Mouse (Mus musculus) hematopoietic stem cell, adult 5-6 weeks (primary cell): ENCODE results near the gene Fbxo42. TPM values are rescaled to one million over a fixed set of nuclear protein-coding genes. Genes with fewer than 3 reads are reported as not detected.
A peak's percentile ranks its signal among the peaks of the same experiment; 100 is the strongest.

ENCODE experiments used
- ATAC-seq, 2 experiments: fragments of 125-278 bp in 1 of 2; replicated peaks in 1 of 2; 2 replicates each; pipeline ENCODE4 v1.8.0; 2016 to 2017; ENCODE audit warnings: inconsistent platforms in 2 of 2, mild to moderate bottlenecking in 2 of 2, moderate number of reproducible peaks in 2 of 2, low read depth in 1 of 2, moderate TSS enrichment in 1 of 2; ENCODE audit not compliant: low FRiP score in 2 of 2, poor library complexity in 2 of 2, severe bottlenecking in 2 of 2, insufficient read depth in 1 of 2, low TSS enrichment in 1 of 2
- total RNA-seq: library from RNA; stranded (forward); fragments of 172-1452, 232-1000 nt; gene quantifications from 2 replicates; pipeline ENCODE4 v1.2.3, GENCODE M21; 2017

Gene Fbxo42
- 10.0 and 11.3 TPM in 2 replicates for total RNA-seq

DNA sequence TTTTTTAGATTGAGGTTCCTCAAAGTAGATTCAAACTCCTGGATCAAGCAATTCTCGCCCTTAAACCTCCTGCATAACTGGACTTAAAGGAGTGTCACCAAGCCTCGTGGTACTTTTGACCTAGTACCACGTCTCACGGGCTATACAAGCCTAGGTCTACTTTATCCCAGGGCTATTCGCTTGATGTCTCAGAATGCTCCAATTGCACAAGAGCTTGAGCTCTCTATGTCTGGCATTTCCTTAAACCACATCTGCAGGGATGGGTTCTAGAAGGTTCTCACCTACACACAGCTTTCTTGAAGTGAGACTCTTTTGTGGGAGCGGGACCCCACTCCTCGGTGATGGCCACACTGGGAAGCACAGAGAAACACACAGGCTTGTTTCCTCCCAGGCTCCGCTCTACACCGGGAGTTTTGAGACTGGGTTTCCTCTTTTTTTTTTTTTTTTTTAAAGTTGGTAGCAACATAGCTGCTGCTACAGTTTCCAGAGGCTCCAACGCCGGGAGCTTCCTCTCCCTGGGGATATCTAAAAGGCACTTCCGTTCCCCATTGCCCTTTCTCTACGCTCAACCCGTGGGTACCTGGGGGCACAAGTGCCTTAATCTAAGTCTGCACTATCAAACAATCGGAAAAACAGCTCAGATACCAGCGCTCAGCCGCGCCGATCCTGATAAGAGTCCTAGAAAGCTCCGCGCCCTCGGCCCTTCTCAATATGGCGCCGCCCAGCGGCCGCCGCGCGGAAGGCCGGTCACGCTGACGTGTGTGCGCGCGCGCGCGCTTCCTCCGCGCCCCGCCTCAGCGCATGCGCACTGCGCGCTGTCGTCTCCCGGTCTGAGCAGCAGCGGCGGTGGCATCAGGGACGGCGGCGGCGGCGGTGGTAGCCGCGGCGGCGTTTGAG, at the start of gene Fbxo42:
Gene Fbxo42 (plus strand): TSS at position 802 of the 897 bp plus-strand sequence.
- peak; percentile 60 to 83 for ATAC-seq

DNA sequence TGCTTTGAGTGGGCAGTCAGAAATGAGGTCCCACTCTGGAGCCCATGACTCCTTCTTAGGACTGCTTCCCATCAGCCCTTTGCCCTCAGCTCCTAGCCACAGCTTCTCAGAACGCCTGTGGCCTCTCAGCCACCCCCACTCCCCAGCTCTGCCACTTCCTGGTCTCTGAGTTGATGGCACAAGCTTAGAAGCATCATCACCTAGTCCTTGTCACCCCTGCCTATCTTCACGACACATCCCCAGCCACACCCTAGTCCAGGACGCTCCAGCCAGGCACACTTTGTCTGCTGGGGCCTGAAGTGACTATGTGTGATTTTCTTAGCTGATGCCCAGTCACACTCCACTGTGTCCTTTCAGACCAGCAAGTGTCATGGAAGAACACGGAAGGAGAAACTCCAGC, 48.8 kb upstream of the Fbxo42 start:
- no peak for ATAC-seq

DNA sequence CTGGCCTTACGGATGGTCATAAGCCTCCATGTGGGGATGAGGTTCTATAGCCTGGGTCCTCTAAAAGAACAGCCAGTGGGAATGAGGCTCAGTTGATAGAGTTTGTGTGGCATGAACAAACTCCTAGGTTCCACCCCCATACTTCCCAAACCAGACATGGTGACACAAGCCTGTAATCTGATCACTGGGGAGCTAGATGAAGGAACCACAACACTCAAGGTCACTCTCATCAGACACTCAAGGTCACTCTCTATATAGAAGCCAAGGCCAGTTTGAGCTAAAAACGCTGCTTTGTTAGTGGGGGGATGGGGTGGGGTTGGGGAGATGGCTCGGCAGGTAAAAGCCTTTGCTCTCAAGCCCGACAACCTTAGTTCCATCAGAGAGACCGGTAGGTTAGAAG, 47.8 kb upstream of the Fbxo42 start:
- ATAC-seq = no peak

DNA sequence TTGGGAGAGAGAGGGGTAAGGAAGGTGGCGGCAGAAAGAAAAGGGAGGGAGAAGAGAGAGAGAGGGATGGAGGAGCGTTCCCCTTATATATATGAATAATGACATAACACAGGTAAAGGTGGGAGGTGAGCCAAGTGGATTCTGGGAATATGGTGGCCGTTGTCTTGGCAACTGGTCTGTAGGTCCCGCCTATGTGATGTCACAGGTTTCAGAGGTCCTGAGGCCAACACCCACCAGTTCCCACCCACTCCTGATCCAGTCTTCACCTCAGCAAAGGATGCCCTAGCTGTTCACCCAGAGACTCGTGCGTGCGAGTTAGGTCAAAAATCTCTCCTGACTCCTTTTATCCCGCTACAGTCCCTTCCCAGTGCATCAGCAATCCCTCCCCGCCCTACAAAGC, 46.4 kb upstream of the Fbxo42 start:
- ATAC-seq = no peak

DNA sequence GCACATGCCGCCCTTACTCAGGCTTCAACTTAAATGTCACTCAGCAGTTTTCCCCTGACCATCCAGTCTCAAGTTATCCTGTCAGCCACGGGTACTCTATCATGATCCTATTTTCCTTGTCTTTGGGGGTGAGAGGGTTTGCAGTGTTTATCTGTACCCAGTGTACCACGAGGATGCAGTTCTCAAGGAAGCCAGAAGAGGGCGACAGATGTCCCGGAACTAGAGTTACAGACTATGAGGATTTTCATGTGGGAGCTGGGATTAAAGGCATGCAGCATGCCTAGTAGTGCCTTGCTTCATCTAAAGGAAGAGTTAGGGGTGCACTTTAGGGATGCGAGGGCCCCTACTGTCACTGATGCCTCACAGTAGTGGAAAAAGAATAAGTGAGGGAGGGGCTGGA, 45.9 kb upstream of the Fbxo42 start:
- no peak; a peak in 1 of 4 replicates for ATAC-seq

DNA sequence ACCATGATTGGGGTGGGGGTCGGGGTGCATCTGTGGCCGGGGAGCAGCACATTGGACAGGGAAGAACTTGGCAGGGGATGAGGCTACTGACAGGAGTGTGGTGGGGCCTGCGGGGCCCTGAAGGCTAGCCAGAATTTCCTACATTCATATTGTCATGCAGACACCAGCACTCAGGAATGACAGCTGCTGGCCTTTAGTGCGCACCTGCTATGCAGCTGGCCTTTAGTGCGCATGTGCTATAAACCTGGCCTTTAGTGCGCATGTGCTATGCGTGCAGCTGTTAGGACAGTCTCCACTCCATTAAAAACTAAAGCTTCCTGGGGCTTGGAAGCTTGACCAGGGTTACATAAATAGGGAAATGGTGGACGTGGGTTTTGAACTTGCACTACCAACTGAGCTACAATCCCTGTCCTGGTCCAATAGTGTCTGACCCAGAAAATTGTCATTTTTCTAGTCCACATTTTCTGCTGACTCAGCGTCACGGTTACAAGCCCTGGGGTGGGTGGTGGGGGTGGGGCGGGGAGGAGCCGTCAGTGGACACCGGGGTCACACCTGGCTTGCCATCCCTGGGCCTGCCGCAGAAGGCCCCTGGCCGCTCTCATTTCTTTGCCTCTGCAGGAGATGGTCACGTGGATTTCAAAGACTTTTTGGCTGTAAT, 41.1 kb upstream of the Fbxo42 start:
- ATAC-seq = no peak

DNA sequence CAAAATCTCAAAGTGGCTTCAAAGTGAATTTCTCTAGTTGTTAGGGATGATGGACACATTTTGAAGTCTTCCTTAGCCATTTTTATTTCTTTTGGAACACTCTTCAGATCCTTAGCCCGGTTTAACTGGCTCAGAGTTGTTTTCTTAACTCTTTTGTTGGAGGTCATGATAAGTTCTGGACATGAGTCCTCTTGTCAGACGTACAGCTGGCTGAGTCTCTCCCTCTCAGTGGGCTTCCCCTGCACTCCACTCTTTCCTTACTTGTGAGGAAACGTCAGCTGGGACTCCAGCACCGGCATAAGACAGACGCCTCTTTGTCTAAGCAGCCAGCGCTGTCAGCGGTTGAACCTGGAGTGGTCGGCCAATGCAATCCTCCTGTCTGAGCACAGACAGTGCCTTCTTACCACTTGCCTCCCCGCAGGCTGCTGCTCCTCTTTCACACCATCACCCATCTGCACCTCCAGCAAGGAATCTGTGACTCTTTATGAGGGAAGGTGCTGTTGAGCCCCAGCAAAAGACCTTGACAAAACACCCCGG, 39.4 kb upstream of the Fbxo42 start:
- ATAC-seq = no peak

DNA sequence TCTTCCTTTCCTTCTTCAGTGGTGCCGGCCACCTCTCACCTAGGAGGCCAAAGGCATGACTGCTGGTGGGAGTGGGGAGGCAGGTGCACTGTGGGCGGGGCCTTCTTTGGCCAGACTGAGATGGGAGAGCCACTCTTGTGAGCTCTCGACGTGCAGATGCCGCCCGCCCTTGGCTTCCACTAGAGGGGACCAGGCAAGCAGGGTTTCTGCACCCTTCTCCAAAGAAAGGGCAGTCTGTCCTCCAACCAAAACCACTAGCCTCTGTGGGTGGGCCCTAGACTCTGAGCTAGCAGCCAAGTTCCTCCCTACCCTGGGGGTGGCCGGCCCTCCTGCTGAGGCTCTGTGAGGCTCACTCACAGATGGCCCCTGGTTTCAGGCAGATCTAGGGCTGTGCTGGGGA, 33.9 kb upstream of the Fbxo42 start:
- ATAC-seq = no peak

DNA sequence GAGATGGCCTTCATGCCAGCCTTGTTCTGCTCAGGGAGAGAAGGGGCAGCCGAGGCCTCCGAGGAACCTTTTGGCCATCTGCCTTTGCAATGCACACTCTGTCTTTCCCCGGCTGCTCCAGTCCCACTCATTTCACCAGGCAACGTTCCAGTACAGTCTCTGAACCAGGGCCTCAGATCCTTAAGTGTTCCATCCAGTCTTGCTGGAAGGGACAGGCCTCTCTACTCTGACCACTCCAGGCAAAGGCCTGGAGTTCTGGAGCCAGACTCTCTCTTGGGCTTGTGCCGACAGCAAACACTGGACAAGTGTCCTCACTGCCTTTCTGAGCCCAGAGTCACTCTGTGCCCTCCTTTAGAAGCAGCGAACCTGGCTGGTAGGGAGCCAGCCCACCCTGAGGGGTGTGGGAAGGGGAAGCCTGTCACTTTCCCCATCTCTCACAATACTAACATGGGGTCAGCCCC, 33.2 kb upstream of the Fbxo42 start:
- ATAC-seq = no peak

DNA sequence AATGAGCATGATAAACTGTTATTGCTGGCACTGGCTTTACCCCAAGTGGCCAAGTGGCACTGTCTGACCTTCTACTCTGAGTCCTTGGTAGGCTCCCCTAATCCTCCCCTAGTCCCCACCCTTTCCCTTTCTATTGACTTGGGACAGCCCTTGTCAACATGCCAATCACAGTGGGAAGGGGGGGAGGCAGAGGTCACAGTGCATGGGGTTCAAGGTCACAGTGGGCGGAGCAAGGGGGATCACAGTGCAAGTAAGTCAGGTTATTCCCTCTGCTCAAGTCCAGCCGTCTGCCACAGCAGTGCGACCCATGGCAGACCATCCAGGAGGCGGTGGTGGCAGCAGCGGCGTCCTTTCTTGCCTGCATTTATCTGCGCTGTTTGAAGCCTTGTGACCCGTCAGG, 32.3 kb upstream of the Fbxo42 start:
- no peak for ATAC-seq

DNA sequence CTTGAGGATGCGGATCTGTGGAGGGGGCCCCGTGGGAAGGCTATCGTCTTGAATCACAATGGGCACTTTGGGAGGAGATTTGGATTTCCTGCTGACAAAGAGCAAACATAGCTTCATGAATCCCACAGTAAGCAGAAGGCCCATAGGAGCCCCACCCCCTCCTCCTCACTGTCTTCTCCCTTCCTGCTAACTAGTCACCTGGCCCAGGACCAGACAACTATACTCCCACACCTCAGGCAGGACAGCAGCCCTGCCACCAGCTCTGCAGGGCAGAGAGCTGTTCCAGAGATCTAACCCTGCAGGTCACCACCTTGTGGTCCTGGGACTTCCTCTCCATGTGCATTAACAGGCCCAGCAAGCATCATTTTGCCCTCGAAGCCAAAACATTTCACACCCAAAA, 29.0 kb upstream of the Fbxo42 start:
- no peak for ATAC-seq

DNA sequence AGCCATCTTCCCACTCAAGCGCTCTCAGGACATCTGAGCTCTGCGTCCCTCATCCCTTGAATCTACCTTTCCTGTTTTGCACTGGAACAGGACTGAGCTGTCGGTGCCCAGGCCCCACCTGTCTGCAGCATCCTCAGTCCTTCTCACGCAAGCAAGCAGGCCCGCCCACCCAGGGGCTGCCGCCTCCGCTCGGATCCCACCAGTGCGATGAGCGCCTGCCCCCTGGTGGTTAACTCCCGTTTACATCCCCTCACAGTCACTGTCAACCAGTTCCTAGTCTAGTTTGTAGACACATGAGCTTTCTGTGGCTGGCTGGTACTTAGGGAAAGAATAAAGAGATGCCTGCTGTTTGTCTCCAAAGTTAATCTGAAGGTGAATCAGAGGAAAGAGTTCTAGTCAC, 27.0 kb upstream of the Fbxo42 start:
- ATAC-seq = 0 out of 4 replicates have a peak, but pooled peaks have one; percentile 12 to 39

DNA sequence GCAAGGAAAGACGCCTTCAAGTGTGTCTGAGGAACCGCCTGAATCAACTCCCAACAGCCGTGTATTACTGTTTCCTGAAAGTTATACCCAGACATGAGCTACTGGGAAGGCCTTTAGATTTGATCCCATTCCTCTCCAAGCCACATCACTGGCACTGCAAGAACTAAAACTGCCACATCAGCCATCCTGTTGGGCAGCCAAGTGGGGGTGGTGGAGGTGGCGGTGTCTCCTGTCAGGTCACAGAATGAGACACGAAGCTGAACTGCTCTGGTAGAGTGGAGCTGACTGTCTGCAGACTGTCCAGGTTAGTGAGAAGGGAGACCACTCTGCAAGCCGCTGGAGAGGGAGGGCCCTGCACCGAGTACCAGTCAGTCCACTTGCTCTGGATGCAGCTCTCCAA, 25.1 kb upstream of the Fbxo42 start:
- no peak for ATAC-seq

DNA sequence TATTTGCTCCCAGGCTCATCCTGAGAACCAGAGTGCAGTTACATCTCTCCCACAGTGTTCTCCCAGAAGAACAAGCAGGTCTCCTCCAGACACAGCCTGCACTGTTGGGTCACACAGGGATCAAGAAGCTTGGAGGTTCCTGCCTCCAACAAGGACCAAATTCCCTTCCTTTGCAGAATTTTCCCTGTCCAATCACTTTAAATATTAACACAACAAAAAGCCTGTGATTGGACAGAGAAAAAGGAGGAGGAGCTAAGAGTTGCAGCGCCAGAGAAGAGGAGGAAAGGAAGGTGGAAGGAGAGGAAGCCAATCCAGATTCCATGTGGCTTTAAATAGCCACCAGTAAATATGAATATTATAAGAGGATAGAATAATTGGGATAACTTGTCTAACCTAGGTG, 24.6 kb upstream of the Fbxo42 start:
- no peak for ATAC-seq

DNA sequence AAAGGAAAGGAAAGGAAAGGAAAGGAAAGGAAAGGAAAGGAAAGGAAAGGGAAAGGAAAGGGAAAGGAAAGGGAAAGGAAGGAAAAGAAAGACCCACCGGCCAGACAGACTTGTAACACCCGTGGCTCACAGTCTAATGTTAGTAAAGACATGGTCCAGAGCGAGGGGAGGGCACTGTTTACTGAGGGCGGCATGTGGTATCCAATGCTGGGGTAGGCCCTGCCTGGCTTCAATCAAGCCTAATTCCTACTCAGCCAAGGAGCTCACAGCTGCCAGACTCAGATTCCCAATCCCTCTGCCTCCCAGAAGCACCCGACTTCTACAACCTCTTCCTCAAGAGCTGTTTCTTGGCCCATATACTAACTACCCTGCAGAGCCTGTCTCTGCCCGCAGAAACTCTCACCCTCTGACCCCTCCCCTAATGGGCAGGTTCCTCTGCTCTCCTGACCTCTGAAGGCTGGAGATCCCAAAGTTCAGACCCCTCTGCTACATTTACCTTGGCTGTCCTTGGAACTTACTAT, 18.5 kb upstream of the Fbxo42 start:
- ATAC-seq = no peak

DNA sequence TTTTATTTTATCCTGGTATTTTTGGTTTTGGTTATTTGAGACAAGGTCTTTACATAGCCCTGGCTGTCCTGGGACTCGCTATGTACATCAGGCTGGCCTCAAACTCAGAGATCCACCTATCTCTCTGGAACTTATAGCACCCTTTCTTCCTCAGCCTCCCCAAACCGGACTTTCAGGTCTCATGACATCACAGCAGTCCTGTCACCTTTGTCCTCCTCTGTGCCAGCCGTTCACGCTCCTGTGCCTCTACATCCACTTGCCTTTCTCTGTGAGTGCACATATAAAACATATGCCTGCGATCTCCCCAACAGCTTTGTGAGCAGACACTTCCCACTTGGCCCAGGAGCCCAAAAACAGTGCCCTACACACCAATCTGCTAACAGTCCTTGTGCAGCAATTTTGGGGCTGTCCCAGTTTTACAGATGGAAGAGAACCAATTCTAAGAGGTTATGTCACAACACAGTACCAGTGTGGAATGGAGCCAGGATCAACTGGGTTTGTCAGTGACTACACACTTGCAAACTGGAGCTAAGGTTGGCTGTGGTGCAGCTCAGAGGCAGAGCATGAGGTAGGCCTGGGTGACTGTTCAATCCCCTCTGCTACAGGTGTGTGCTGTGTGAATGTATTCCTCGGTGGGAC, 16.9 kb upstream of the Fbxo42 start:
- no peak for ATAC-seq

DNA sequence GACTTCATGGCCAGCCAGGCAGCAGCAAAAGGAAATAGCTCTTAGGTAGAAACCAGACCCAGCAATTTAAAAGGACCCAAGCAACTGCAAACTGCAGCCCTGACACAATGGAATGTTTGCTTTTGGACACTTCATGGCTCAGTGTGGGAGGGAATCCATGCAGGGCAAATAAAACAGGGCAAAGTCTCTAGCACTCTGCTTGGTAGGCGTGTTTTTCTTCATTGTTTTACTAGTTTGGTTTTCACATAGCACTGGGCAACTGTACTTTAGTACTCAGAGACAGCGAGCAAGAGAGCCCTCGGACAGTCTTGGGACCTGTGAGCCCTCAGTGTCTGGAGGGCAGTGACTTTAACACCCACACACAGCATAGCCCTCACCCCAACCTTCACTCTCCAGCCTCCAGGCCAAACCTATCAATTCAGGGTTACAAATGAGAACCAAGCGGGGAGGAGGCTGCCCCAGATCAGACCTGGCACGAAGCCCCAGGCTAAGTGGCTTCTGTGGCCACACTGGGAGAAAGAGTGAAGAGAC, 16.1 kb upstream of the Fbxo42 start:
- ATAC-seq = no peak
